Mouse (Mus musculus) small intestine, adult 2 months (tissue): ENCODE measurements around the gene Cfdp1.

ENCODE experiments used
- CTCF ChIP-seq: fragments of 200-500 bp; IDR thresholded peaks from 2 replicates; pipeline ENCODE4 v1.5.1; 2012; ENCODE audit warnings: low read depth, mild to moderate bottlenecking, control low read depth, inconsistent platforms, low read length, moderate library complexity, mixed read lengths; ENCODE audit not compliant: insufficient replicate concordance, insufficient read length; ENCODE audit errors: extremely low read depth
- POLR2A ChIP-seq: fragments of 200-500 bp; IDR thresholded peaks from 2 replicates; pipeline ENCODE4 v1.6.1; 2012; ENCODE audit warnings: low read depth, mild to moderate bottlenecking, control low read depth, inconsistent platforms, low read length, moderate library complexity

- no peak for TF ChIP-seq CTCF
- no peak for TF ChIP-seq POLR2A
Measured at GRCm38 (mm10) chr8:111769764-111770428, 84.2 kb downstream of the Cfdp1 start.
